ENCODE assay signal across 9 mouse cellular contexts in the genomic region with DNA sequence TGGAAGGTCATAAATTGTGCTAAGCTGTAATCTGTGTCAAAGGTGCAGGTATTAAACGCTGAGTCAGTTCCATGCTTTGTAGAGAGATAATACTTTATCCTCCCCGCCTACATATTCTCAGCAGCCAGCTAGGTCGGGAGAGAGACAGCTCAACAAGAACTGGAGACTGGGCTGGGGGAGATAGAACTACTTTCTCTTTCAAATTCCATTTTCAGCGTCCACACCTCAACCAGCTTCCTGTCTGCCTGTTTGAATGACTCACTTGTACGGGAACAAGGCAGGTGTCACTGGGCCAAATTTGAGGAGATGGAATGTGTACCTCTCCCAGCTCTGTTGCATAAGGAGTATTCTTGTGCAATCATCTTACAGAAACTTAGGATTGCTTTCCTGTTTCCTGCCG.
DNase-seq lines count a peak whose midpoint lies in the region; ATAC-seq lines count a peak whose summit lies in the region.
"Had no signal": no experiment of that assay in that cellular context is flagged by ENCODE, and none has a peak within 500 bp of the region (broad histone marks: within the 10 kb centered on the region; RNA-seq: fewer than 3 reads in every experiment).

No protein-coding gene starts in this region.

- no peaks in the 10 kb centered on the region for H3K36me3 ChIP-seq in hindbrain, embryonic 14.5 days (replicated peaks; ENCODE audit: control insufficient read depth, insufficient read depth)

- H3K9ac ChIP-seq in hindbrain, embryonic 14.5 days: no peak overlapping the region

- H3K9me3 ChIP-seq in hindbrain, embryonic 14.5 days (ENCODE audit: control insufficient read depth, low read length): no peaks in the 10 kb centered on the region

- ATAC-seq in hindbrain, embryonic 14.5 days (ENCODE audit: low FRiP score): no peak

- 9% methylated on average over 6 of the region's 6 CpGs for WGBS in large intestine, adult 2 months
- 64% methylated on average over 6 of the region's 6 CpGs for WGBS in hindbrain, embryonic 14.5 days

- no peaks in the 10 kb centered on the region for H3K27me3 ChIP-seq in hindbrain, embryonic 14.5 days (ENCODE audit: control insufficient read depth, insufficient read depth, low read length)

- H3K27ac ChIP-seq in hindbrain, embryonic 14.5 days: no peak overlapping the region

- no peak overlapping the region for H3K4me2 ChIP-seq in hindbrain, embryonic 14.5 days (replicated peaks)

- DNase-seq in adrenal gland, adult (ENCODE audit: inconsistent age in 2 of 2, low spot score in 1 of 2): peak; percentile 12 to 73
- DNase-seq in adrenal gland, postnatal 25 days: no peak
- peak; percentile 25 for DNase-seq in urinary bladder, postnatal 25 days (ENCODE audit: low spot score)
- no peak for DNase-seq in urinary bladder, adult 2 months (ENCODE audit: low spot score)
- peak; percentile 2 for DNase-seq in large intestine, adult 2 months (ENCODE audit: low read depth, low spot score)
- no peak for DNase-seq in layer of hippocampus, adult 9-10 months (ENCODE audit: low spot score)
- no peak for DNase-seq in hindbrain, embryonic 14.5 days (ENCODE audit: low spot score)
- DNase-seq in layer of hippocampus, postnatal 25 days (ENCODE audit: extremely low spot score in 1 of 2, low spot score in 1 of 2): no peak
- DNase-seq: cerebellum, adult 9-10 months had no signal

- H3K4me3 ChIP-seq in hindbrain, embryonic 14.5 days (replicated peaks; ENCODE audit: low read length): no peak overlapping the region

- peaks cover 5% of the 10 kb centered on the region; the same call in 1 of the 2 replicates for H3K4me1 ChIP-seq in hindbrain, embryonic 14.5 days (replicated peaks; ENCODE audit: control insufficient read depth, insufficient read depth, low read length)

Comparison
In these comparisons a context has a peak if more than half of its experiments do, and no peak if none do; other contexts are left out.
1. DNase-seq: peak in adrenal gland, adult (2 of 2), urinary bladder, postnatal 25 days (single experiment) and large intestine, adult 2 months (single experiment); none in adrenal gland, postnatal 25 days (single experiment), urinary bladder, adult 2 months (single experiment), layer of hippocampus, adult 9-10 months (single experiment), hindbrain, embryonic 14.5 days (single experiment) and layer of hippocampus, postnatal 25 days (0 of 2).